Mouse (Mus musculus) liver, adult 2 months (tissue): Measurements from ENCODE around the gene Paip2b. TPM values are rescaled to one million over a fixed set of nuclear protein-coding genes. Genes with fewer than 3 reads are reported as not detected.
A peak's percentile ranks its signal among the peaks of the same experiment; 100 is the strongest.

Source experiments
- DNase-seq: peaks from one replicate; pipeline ENCODE4 v3.0.0-alpha.2; 2011; ENCODE audit warnings: low read depth, low spot score; ENCODE audit errors: extremely low read depth
- H3K27ac ChIP-seq: fragments of 200-500 bp; replicated peaks from 2 replicates; pipeline ENCODE4 v1.5.1; 2012; ENCODE audit warnings: low read depth, mild to moderate bottlenecking, control low read depth, inconsistent platforms, low read length; ENCODE audit not compliant: insufficient read depth
- H3K27me3 ChIP-seq: fragments of 200-500 bp; 2 replicates; pipeline ENCODE4 v1.6.1; 2012; ENCODE audit warnings: mild to moderate bottlenecking, moderate library complexity, low read length, inconsistent platforms; ENCODE audit not compliant: control insufficient read depth, insufficient read depth
- H3K36me3 ChIP-seq: fragments of 200-500 bp; 2 replicates; pipeline ENCODE4 v1.6.1; 2012; ENCODE audit warnings: low read length, inconsistent platforms; ENCODE audit not compliant: control insufficient read depth, insufficient read depth
- H3K4me1 ChIP-seq: fragments of 200-500 bp; 2 replicates; pipeline ENCODE4 v1.6.1; 2011; ENCODE audit warnings: low read length; ENCODE audit not compliant: control insufficient read depth, insufficient read depth
- H3K4me3 ChIP-seq: fragments of 200-500 bp; 2 replicates; pipeline ENCODE4 v1.5.1; 2011; ENCODE audit warnings: low read depth, mild to moderate bottlenecking, control low read depth, low read length, moderate library complexity; ENCODE audit not compliant: insufficient read depth
- H3K79me2 ChIP-seq: fragments of 200-500 bp; 2 replicates; pipeline ENCODE4 v1.6.1; 2012; ENCODE audit warnings: inconsistent platforms, mild to moderate bottlenecking, low read length, moderate library complexity; ENCODE audit not compliant: control insufficient read depth, insufficient read depth
- H3K9ac ChIP-seq: fragments of 200-500 bp; 2 replicates; pipeline ENCODE4 v1.6.1; 2012; ENCODE audit warnings: low read depth, mild to moderate bottlenecking, control low read depth, inconsistent platforms, low read length
- CTCF ChIP-seq: fragments of 200-500 bp; IDR thresholded peaks from 2 replicates; pipeline ENCODE4 v1.5.1; 2011; ENCODE audit warnings: low read depth, low read length, control low read depth
- POLR2A ChIP-seq: fragments of 200-500 bp; IDR thresholded peaks from 2 replicates; pipeline ENCODE4 v1.6.1; 2011; ENCODE audit warnings: low read length, control low read depth; ENCODE audit not compliant: insufficient read depth; ENCODE audit errors: extremely low read depth
- WGBS: fragments of 180-500 bp; shearing (Covaris S2); methylation state at CpG from one replicate; pipeline ENCODE4 v1.1.7; 2018; 5-methylcytosine and 5-hydroxymethylcytosine counted together
- polyA plus RNA-seq: library from polyadenylated mRNA; depleted of rRNA; stranded (reverse); fragments of >200 nt; gene quantifications from 2 replicates; pipeline ENCODE4 v1.2.3, GENCODE M21; 2012
- total RNA-seq: library from RNA; depleted of rRNA; stranded (reverse); fragments of >200 nt; gene quantifications from 2 replicates; pipeline ENCODE4 v1.2.3, GENCODE M21; 2014

Gene Paip2b
- total and polyA plus RNA-seq, 2 experiments, result 6.7 to 16.3 TPM

GRCm38 (mm10) chr6:83779026-83779425, 52.5 kb downstream of the Paip2b start:
- H3K79me2 ChIP-seq, result no peaks in the 10 kb centered on the region; the same call in 1 of the 2 replicates
- TF ChIP-seq CTCF (peak; percentile 84), POLR2A (no peak)
- H3K9ac ChIP-seq, result no peak overlapping the region
- H3K27ac ChIP-seq, result no peak overlapping the region
- no peak overlapping the region for H3K4me3 ChIP-seq
- WGBS, result 12% methylated on average over 5 of the region's 5 CpGs
- H3K4me1 ChIP-seq, result peaks cover 6% of the 10 kb centered on the region
- H3K36me3 ChIP-seq, result no peaks in the 10 kb centered on the region
- DNase-seq, result peak; percentile 46
- no peaks in the 10 kb centered on the region for H3K27me3 ChIP-seq

GRCm38 (mm10) chr6:83778306-83778705, 53.2 kb downstream of the Paip2b start:
- no peak overlapping the region for H3K9ac ChIP-seq
- H3K4me3 ChIP-seq, result no peak overlapping the region
- DNase-seq, result no peak
- H3K4me1 ChIP-seq, result peaks cover 7% of the 10 kb centered on the region
- 89% methylated on average over 7 of the region's 7 CpGs for WGBS
- no peaks in the 10 kb centered on the region for H3K27me3 ChIP-seq
- no peak overlapping the region for H3K27ac ChIP-seq
- TF ChIP-seq CTCF, result no peak
- no peaks in the 10 kb centered on the region for H3K36me3 ChIP-seq
- H3K79me2 ChIP-seq, result no peaks in the 10 kb centered on the region; the same call in 1 of the 2 replicates

- H3K79me2 ChIP-seq, result no peaks in the 10 kb centered on the region; the same call in 1 of the 2 replicates
- peak within 1 kb of the TSS; percentile 95 for H3K4me3 ChIP-seq
- peak; percentile 77; the same call in 1 of the 2 replicates for TF ChIP-seq POLR2A
- TF ChIP-seq CTCF, result peak; percentile 66
- H3K36me3 ChIP-seq, result no peaks in the 10 kb centered on the region
- H3K4me1 ChIP-seq, result peaks cover 7% of the 10 kb centered on the region
- no peaks in the 10 kb centered on the region for H3K27me3 ChIP-seq
- 0% methylated on average over 43 of the region's 45 CpGs for WGBS
- peak within 1 kb of the TSS; percentile 93 for H3K9ac ChIP-seq
- peak within 1 kb of the TSS; percentile 88 for H3K27ac ChIP-seq
- DNase-seq, result peak; percentile 86
Measured at GRCm38 (mm10) chr6:83775638-83776293, 55.8 kb downstream of the Paip2b start, which contains the start of gene Tex261. TSS of gene Tex261 (minus strand) at chr6:83775813.

- TF ChIP-seq POLR2A (no peak), CTCF (no peak)
- under 1% methylated on average over 14 of the region's 14 CpGs for WGBS
- Histone ChIP-seq H3K27me3 (no peaks in the 10 kb centered on the region), H3K27ac (peak overlapping the region; percentile 55), H3K4me3 (peak overlapping the region; percentile 95), H3K36me3 (no peaks in the 10 kb centered on the region), H3K4me1 (peaks cover 7% of the 10 kb centered on the region), H3K9ac (peak overlapping the region; percentile 93), H3K79me2 (no peaks in the 10 kb centered on the region; the same call in 1 of the 2 replicates)
- peak; percentile 51 for DNase-seq
Measured at GRCm38 (mm10) chr6:83774781-83775563, 56.6 kb downstream of the Paip2b start.

- H3K27me3 ChIP-seq, result no peaks in the 10 kb centered on the region
Measured at GRCm38 (mm10) chr6:83774126-83774525, 57.4 kb downstream of the Paip2b start.

GRCm38 (mm10) chr6:83768485-83768884, 63.1 kb downstream of the Paip2b start:
- DNase-seq, result no peak
- 15% methylated on average over 5 of the region's 5 CpGs for WGBS
- no peaks in the 10 kb centered on the region for H3K36me3 ChIP-seq

More at GRCm38 (mm10) chr6:83774126-83774525, 57.4 kb downstream of the Paip2b start:
- no peak overlapping the region for H3K4me3 ChIP-seq
- H3K79me2 ChIP-seq, result no peaks in the 10 kb centered on the region; the same call in 1 of the 2 replicates
- no peaks in the 10 kb centered on the region for H3K36me3 ChIP-seq
- no peak overlapping the region for H3K9ac ChIP-seq
- no peak for TF ChIP-seq POLR2A
- no peak for TF ChIP-seq CTCF
- 34% methylated on average over 9 of the region's 9 CpGs for WGBS
- H3K27ac ChIP-seq, result no peak overlapping the region
- H3K4me1 ChIP-seq, result peaks cover 7% of the 10 kb centered on the region
- peak; percentile 67 for DNase-seq

More at GRCm38 (mm10) chr6:83768485-83768884, 63.1 kb downstream of the Paip2b start:
- no peak overlapping the region for H3K4me3 ChIP-seq
- no peaks in the 10 kb centered on the region for H3K4me1 ChIP-seq
- no peaks in the 10 kb centered on the region for H3K27me3 ChIP-seq
- H3K79me2 ChIP-seq, result no peaks in the 10 kb centered on the region; the same call in 1 of the 2 replicates
- H3K9ac ChIP-seq, result no peak overlapping the region
- H3K27ac ChIP-seq, result no peak overlapping the region
- TF ChIP-seq POLR2A (no peak), CTCF (no peak)
